Mouse (Mus musculus) T-helper 1 cell (primary cell): ENCODE measurements around the gene Lingo1.

Source experiments
- in situ Hi-C: fragments of 300-600 bp; cut with MboI, MseI; formaldehyde crosslinking; loops from one replicate; pipeline ENCODE4 v1.15.1; 2025; ENCODE audit warnings: high pct_unique_total_duplicates

Gene Lingo1

DNA sequence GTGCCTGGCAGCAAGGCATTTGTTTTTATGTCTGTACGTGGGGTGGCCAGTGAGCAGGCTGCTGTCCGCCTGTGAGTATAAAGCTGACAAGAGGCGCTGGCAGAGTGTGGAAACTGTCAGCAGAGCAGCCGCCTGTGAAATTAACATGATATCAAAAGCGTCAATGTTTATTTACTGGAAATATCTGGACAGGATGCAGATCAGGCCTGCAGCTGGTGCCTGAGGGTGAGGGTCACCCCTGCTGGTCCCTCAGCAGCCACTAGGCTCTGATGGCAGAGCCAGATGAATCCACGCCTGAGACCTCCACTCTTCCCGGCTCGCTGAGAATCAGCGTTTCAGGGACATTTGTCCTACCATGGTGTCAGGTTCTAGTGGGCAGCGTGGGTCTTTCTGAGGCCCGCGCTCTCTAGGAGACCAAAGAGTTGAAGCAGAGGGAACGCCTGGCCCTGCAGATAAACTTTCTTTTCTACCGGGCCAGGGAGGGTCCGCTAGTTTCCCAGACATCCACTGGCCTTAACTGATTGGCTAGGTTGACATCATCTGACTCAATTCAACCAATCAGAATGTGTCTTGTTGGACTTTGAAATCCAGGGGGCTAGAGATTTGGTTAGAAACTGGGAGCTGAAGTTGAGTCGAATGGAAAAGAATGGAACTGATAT lies 190.1 kb downstream of the Lingo1 start:
- in situ Hi-C loops, result no loop called here

DNA sequence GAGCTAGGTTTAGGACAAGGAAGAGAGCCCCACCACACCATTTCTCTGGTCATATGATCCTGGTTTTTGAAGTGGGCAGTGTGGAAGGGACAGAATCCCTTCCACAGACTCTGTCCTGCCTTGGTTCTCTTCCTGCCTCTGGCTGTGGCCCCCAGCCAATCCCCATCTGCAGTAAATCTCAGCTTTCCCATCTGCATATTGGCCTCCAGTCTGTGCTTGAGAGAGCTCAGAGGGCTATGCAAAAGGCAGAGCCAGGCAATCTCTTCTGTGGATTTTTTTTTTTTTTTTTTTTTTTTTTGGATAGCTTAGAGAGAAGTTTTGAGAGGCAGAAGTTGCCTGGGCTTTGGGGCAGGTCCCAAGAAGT lies 190.8 kb downstream of the Lingo1 start:
- in situ Hi-C loops, result no loop called here

DNA sequence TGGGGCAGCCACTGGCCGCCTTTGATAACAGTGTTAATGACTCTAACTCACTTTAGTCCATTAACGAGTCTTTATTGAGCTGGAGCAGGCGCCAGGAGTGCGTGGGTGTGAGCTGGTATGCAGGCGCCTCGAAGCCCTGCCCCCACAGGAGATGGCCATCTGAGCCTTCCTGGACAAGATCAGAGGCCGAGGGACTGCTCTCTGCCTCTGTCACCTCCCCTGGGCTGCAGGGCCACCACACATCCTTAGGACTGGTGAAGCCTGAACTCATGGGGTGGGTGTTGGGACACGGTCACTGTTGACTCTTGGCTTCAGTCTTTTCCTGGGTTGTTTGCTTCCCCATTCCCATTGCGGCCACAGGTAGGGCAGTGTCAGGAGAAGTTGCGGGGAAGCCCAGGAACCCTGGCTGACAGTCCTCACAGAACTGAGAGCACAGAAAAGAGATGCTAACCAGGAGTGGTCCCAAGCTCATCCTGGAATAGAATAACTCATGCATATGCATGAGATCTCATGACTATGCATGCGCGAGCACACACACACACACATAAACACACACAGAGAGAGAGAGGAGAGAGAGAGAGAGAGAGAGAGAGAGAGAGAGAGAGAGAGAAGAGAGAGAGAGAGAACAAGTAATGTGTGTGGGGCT lies 191.3 kb downstream of the Lingo1 start:
- in situ Hi-C loops, result no loop called here

DNA sequence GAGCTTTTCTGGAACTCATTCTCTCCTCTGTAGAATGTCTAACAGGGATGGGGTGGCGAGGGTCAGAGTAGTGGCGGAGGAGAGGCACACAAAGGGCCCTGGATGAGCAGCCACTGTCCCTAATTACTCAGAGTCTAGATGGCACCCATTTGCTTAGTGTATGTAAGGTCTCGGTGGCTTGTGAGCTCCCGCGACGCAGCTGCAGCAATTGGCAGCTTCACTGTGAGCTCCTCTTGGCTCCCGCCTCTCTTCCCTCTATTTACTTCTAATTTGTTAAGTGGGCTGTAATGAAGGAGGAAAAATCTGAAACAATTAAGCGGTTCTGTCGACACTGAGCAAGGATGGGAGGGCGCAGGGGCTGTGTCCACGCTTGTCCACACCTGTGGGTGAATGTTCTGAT lies 195.6 kb downstream of the Lingo1 start:
- in situ Hi-C loops, result no loop called here

DNA sequence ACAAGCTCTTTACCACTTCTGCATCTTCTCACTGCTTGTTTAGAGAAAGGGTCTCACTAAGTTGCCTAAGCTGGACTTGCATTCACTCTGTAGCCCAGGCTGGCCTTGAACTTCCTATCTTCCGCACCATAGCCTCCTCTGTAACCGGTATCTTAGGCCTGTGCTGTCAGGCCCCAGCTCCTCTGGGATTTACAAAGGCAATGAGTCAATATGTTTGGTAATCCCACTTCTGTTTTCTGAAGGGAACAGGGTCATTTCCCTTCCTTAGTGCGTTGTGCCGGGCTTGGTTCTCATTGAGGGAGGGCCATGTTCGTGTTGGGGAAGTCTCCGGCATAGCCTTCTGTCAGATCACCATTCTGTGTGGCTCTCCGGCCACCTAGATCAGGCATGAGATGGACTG lies 203.6 kb downstream of the Lingo1 start:
- in situ Hi-C loops, result no loop called here

DNA sequence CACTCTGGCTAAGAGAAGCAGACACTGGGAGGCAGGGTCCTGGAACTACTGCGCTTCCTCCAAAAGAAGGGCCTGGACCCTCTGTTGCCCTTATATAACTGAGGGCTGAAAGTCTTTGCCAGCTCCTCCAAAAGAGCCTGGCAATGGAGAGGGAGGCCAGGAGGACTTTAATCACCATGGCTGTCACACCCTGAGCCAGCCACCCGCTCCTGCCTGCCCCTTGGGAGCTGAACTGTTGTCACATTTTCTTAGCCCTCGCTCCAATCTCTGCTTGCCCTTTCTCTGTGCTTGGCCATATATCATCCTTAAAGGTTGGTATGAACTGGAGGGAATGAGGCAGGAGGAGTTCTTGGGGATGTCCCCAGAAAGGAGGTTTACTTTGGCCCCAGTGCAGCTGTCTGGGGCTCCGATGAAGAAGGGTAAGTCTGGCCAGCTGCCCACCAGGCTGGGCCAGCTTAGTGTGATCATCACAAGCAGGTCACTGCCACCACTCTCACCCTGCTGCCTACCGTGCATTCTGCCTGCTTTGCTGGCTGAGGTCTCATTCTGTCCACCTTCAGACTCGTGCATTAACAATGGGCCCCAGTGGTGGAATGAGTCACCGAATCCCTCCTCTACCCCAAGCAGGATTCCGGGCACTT lies 204.9 kb downstream of the Lingo1 start:
- in situ Hi-C loops, result no loop called here

DNA sequence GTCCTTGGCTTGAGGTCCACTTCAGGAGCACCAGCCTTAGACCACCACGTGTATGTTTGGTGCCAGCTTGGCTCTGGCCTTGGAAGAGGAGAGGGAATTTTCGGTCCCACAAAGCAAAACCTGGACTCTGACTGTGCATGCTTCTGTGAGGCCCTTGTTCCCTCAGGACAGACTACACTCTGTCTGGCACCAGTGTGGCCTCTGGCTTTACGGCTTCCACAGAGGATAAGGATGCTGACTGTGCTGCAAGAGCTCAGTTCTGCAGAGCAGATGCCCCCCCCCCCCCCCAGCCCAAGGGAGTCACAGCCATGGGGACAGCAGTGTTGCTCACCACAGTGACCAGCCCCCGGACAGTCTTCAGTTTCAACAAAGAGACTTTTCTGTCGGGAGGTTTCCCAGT lies 206.5 kb downstream of the Lingo1 start:
- in situ Hi-C loops, result no loop called here

DNA sequence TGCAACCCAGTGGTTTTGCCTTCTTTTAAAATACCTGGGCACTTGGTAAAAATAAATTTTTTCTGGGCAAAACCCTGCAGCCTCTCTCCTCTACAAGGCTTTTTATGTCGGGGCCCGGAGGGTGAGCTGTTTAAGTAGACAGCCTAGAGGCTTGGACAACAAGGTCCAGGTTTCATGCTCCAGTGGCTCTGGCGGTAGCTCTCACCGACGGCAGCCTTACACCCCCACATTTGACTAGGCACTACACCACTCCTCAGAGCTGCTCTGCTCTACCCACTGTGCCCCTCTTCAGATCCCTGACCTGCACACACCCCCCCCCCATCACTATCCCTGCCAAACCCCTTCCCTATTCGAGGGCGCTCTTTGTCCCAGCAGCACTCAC lies 212.2 kb downstream of the Lingo1 start:
- in situ Hi-C loops, result no loop called here

DNA sequence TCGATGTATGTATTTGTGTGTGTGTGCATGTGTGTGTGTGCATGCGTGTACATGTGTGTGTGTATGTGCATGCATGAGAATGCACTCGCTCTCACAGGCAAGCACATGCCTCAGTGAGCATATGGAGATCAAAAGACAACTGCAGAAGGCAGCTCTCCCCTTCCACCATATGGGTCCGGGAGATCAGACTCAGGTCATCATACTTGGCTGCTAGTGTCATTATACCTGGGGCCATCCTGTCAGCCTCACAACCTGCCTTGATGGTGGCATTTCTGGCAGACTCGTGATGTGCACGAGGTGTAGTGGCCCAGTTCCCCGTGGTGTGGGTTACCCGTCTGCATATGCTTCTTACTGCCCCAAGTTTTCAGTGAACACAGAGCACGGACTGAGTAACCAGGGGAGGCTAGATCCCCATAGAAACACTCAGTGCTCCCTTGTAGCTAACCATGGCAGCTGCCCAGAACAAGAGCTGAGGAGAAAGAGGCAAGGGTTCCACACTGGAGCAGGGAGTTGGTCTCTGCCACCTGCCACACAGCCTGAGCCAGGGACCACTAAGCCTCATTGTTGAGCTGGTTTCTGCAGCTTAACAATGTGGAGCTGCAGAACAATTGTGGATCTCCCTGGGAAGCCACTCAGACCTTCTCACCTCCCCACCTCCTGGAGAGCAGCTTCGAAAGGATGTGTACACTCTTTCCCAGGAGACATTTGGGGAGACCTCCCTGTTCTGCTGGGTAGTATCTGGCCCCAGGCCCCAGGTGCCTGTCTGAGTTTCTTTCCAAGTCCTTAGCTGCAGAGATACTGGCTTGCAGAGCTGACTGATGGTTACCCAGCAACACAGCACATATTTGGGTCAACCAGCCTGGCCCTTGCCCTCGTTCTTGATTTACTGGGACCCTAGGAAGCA lies 212.9 kb downstream of the Lingo1 start:
- in situ Hi-C loops, result no loop called here

DNA sequence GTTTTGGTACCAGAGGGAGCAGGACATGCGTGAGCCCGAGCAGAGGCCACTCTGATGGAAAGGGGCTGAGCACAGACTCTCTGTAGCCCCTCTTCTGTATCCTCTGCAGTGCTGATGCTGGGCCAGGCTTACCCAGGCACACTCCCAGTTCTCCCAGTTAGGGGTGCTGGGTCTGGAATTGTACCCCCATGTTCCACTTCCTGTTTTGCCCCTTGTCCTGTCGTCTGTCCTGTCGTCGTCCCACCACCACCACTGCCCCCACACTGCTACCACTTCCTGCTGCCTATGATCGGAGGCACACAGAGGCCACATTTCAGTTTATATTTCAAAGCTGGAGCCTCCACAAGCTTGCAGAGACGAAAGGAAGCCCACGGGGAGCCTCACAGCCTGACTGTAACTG lies 213.6 kb downstream of the Lingo1 start:
- in situ Hi-C loops, result no loop called here

DNA sequence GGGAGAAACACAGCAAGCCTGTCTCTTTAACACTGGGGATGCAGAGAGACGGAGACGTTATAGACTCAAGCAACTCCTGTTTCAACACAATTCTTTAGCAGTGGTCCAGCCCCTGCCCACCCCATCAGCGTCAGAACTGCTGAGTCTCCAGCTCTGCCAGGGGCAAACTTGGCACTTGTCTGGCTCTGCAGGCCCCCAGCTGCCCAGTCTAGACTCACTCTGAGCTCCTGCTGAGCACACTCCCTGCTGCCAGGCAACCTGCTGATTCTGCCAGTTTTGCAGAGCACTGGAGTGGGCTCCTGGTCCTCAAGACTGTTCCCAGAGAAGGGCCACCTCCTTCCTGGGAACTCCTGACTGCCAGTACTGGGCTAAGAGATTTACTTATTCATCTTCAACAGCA lies 214.6 kb downstream of the Lingo1 start:
- in situ Hi-C loops, result no loop called here

DNA sequence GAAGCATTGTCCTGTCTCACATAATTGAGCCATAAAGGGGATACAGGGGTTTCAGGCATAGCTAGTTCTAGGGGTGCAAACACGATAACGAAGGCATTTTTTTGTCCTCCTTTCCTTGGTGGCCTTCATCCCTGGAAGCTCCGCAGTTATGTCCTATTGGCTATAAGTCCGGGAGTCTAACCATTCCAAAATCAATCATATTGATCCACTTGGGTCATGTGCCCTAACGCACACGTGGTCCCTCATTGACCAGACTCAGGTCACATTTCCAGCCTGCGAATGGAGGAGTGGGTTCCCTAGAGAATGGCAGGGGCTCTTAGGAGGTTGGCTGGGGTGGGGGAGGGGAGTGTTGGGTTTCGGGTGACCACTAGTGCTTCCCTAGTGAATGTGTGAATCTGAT lies 215.3 kb downstream of the Lingo1 start:
- in situ Hi-C loops, result no loop called here

DNA sequence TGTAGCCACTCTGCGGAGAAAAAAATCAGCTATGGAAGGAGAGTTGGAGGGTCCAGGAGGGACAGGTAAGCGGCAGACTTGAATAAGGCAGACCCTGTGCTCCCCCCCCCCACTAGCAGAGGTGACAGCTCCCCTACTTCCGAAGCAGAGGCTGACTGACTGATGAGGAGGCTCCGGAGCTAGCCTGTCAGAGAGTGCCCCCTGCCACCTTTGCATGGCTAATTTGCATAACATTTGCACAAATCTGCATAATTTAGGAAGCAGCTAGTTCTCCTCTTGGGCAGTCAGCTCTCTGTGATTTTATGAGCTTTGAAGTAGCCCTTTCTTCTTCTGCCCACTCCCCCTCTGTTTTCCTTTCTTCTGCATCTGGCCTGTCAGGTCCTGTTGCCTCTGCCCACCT lies 216.2 kb downstream of the Lingo1 start:
- in situ Hi-C loops, result no loop called here

DNA sequence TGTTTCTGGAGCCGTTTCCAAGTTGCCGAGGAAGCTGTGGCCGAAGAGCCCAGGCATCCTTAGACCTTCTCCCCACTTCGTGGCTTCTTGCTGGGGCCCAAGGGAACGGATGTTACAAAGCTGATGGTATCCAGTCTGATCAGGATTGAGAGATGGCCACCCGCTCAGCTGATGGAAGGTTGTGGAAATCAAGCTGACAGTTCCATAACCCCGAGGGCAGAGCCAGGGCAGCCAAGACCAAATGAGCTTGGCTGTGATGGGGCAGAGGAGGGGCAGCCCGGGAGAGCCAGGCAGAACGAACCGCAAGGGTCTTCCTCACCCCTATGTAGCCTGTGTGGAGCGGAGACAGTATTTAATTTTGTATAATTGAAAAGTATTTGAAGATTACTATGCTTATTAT lies 218.9 kb downstream of the Lingo1 start:
- in situ Hi-C loops, result no loop called here

DNA sequence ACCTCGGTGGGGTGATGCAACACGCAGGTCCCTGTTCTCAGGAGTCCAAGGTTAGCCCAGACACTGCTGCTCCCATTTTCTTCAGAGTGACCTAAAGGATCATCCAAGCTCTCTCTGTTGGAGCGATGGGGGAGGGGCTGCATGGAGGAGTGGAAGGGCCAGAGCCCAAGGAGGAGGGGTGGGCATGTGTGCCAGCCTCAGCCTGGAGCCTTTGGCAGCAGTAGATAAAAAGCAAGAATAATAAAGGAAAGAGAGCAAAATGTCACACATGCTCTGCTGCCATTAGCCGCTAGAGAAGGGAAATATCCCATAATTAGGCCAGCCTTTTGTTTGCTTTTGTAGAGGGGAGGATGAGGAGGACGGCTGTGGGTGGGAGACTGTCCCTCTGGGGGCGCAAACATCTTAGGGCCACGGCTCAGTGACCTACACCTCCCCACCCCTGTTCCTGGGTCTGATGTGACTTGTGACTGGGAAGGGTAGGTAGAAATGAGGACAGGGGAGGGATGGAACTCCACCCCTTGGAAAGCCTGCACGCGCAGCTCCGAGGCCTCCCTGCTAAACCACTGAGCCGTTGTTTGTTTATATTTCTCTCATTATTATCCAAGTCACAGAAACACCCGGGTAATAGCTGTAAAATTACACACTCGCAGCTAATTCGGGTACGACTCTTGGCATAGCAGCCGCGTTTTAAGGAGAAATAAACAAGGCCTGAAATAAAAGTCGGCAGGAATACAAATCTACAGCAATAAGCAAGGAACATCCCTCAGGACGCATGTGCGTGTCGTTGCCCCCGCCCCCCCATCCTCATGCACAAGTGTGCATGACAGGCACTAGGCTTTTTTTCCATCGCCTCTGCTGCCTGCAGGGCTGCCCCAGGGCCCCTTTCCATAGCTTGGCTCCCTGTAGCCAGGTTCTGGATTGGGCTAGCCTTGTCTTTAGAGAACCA lies 223.5 kb downstream of the Lingo1 start:
- in situ Hi-C loops, result no loop called here
